Mouse (Mus musculus) layer of hippocampus, postnatal 14 days (tissue): ENCODE measurements around the gene Defa32. TPM values are rescaled to one million over a fixed set of nuclear protein-coding genes. Genes with fewer than 3 reads are reported as not detected.
"Not testable (repeated sequence)": the region's sequence is repeated elsewhere in the genome, so short reads cannot be mapped to it uniquely, and the experiment has no call there.

ENCODE experiments used
- DNase-seq, 2 experiments: peaks; one replicate each; pipeline ENCODE4 v3.0.0; 2021 to 2022; ENCODE audit warnings: low spot score in 2 of 2, mixed read lengths in 1 of 2
- long read RNA-seq, 2 experiments: library from polyadenylated mRNA; stranded (forward); transcript quantifications; one replicate each; pipeline ENCODE4 v2.0.0; 2021
- total RNA-seq, 2 experiments: library from RNA; stranded (reverse); gene quantifications; 2 replicates each; pipeline ENCODE4 v1.2.3; 2021

The Defa32 gene
- total RNA-seq: not detected
- long read RNA-seq, experiment 1: 0 reads
- long read RNA-seq, experiment 2: 0 reads

DNA sequence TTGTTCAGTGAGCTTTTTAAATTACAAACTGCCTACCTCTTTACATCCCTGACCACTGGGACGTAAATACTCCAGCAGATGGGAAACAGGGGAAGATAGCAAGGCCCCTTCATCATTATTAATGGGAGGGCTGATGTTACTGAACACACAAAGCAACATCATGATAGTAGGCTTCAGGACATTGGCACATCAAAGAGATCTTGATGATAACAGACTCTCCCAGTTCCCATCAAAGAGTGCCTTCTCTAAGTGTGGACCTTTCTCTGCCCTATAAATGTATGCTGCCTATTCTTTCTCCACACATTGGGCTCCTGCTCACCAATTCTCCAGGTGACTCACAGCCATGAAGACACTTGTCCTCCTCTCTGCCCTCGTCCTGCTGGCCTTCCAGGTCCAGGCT is at the start of gene Defa32:
Defa32 (plus strand) TSS at position 301 of the 400 bp plus-strand sequence.
- DNase-seq: not testable (repeated sequence)

DNA sequence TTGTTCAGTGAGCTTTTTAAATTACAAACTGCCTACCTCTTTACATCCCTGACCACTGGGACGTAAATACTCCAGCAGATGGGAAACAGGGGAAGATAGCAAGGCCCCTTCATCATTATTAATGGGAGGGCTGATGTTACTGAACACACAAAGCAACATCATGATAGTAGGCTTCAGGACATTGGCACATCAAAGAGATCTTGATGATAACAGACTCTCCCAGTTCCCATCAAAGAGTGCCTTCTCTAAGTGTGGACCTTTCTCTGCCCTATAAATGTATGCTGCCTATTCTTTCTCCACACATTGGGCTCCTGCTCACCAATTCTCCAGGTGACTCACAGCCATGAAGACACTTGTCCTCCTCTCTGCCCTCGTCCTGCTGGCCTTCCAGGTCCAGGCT is 19.9 kb upstream of the Defa32 start, which contains the start of gene Defa20:
Defa20 (plus strand) TSS at position 301 of the 400 bp plus-strand sequence.
- not testable (repeated sequence) for DNase-seq

DNA sequence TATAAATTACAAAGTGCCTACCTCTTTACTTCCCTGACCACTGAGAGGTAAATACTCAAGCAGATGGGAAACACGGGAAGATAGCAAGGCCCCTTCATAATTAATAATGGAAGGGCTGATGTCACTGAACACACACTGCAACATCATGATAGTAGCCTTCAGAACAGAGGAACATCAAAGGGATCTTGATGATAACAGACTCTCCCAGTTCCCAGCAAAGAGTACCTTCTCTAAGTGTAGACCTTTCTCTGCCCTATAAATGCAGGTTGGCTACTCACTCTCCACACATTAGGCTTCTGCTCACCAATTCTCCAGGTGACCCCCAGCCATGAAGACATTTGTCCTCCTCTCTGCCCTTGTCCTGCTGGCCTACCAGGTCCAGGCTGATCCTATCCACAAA is 36.3 kb downstream of the Defa32 start, which contains the start of gene Defa37:
Defa37 (plus strand) TSS at position 301 of the 400 bp plus-strand sequence.
- not testable (repeated sequence) for DNase-seq

Other genes with a start within 250 kb of the Defa32 start
- gene Defa27, start 213.5 kb upstream of the Defa32 start, total RNA-seq: not detected
- not detected for gene Defa29, start 202.0 kb upstream of the Defa32 start, total RNA-seq
- not detected for gene Defa2, start 150.5 kb upstream of the Defa32 start, total RNA-seq
- gene Defa33, start 137.2 kb upstream of the Defa32 start, total RNA-seq: not detected
- not detected for gene Defa36, start 101.6 kb upstream of the Defa32 start, total RNA-seq
- not detected for gene Gm7849, start 72.5 kb upstream of the Defa32 start, total RNA-seq
- not detected for gene Defa20, start 19.8 kb upstream of the Defa32 start, total RNA-seq
- gene Defa37, start 36.4 kb downstream of the Defa32 start, total RNA-seq: not detected
- not detected for gene Defa28, start 54.0 kb downstream of the Defa32 start, total RNA-seq
- gene Gm7861, start 65.5 kb downstream of the Defa32 start, total RNA-seq: not detected
- not detected for gene Defa26, start 89.2 kb downstream of the Defa32 start, total RNA-seq
- gene Defa17, start 126.7 kb downstream of the Defa32 start, total RNA-seq: not detected
- not detected for gene Defa34, start 136.8 kb downstream of the Defa32 start, total RNA-seq
- not detected for gene AY761184, start 174.6 kb downstream of the Defa32 start, total RNA-seq
- gene Defa24, start 205.5 kb downstream of the Defa32 start, total RNA-seq: not detected